Mouse (Mus musculus): ENCODE data around the gene AC170998.1.

DNA sequence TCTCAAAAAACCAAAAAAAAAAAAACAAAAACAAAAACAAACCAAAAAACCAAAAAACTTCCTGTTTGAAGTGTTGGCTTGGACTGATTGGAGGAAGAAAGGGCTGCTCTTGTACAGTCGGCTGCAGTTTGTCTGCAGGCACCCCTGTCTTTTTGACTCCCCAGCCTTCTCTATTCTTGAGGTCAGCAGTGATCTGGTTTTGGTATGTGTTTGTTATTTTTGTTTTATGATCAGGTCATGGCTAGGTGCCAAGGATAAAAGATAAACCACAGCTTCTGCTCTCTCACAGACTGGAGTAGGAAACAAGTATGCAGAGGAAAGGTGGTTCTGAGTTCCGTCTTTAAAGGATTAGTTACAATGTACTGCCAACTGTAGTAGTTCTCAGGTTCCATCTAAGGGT lies 23.2 kb upstream of the AC170998.1 start:
- no peak for TF ChIP-seq CTCF (IDR thresholded peaks at IDR 0.05; ENCODE audit: low read depth)
- no peak for TF ChIP-seq EP300 (optimal IDR thresholded peaks at IDR 0.05)

Measured in stomach, postnatal 0 days (tissue).